Mouse (Mus musculus) testis, adult 2 months (tissue): ENCODE measurements around the gene Nid1. TPM values are rescaled to one million over a fixed set of nuclear protein-coding genes. Genes with fewer than 3 reads are reported as not detected.
A peak's percentile ranks its signal among the peaks of the same experiment; 100 is the strongest.

Experiments
- H3K27ac ChIP-seq: fragments of 200-500 bp; 2 replicates; pipeline ENCODE4 v1.5.1; 2012; ENCODE audit warnings: low read depth, low read length; ENCODE audit not compliant: control insufficient read depth, insufficient read depth
- H3K27me3 ChIP-seq: fragments of 200-500 bp; 2 replicates; pipeline ENCODE4 v1.6.1; 2012; ENCODE audit warnings: mild to moderate bottlenecking, low read length, moderate library complexity; ENCODE audit not compliant: control insufficient read depth, insufficient read depth
- H3K36me3 ChIP-seq: fragments of 200-500 bp; 2 replicates; pipeline ENCODE4 v1.6.1; 2012; ENCODE audit warnings: mild to moderate bottlenecking, low read length; ENCODE audit not compliant: control insufficient read depth, insufficient read depth
- H3K4me1 ChIP-seq: fragments of 200-500 bp; 2 replicates; pipeline ENCODE4 v1.6.1; 2012; ENCODE audit warnings: low read length; ENCODE audit not compliant: control insufficient read depth, insufficient read depth
- H3K4me3 ChIP-seq: fragments of 200-500 bp; 2 replicates; pipeline ENCODE4 v1.5.1; 2012; ENCODE audit warnings: low read depth, mild to moderate bottlenecking, low read length, moderate library complexity, mixed read lengths; ENCODE audit not compliant: control insufficient read depth
- CTCF ChIP-seq: fragments of 200-500 bp; IDR thresholded peaks from 2 replicates; pipeline ENCODE4 v1.5.1; 2012; ENCODE audit warnings: low read depth, mild to moderate bottlenecking, inconsistent platforms, low read length, moderate library complexity; ENCODE audit not compliant: control insufficient read depth, insufficient read depth, insufficient replicate concordance
- POLR2A ChIP-seq: fragments of 200-500 bp; IDR thresholded peaks from 2 replicates; pipeline ENCODE4 v1.6.1; 2012; ENCODE audit warnings: low read depth, mild to moderate bottlenecking, inconsistent platforms, low read length, moderate library complexity; ENCODE audit not compliant: control insufficient read depth
- polyA plus RNA-seq: library from polyadenylated mRNA; depleted of rRNA; stranded (reverse); fragments of >200 nt; gene quantifications from 2 replicates; pipeline ENCODE4 v1.2.3, GENCODE M21; 2012

Gene Nid1
- polyA plus RNA-seq, 1 experiment: 16.3 TPM

DNA sequence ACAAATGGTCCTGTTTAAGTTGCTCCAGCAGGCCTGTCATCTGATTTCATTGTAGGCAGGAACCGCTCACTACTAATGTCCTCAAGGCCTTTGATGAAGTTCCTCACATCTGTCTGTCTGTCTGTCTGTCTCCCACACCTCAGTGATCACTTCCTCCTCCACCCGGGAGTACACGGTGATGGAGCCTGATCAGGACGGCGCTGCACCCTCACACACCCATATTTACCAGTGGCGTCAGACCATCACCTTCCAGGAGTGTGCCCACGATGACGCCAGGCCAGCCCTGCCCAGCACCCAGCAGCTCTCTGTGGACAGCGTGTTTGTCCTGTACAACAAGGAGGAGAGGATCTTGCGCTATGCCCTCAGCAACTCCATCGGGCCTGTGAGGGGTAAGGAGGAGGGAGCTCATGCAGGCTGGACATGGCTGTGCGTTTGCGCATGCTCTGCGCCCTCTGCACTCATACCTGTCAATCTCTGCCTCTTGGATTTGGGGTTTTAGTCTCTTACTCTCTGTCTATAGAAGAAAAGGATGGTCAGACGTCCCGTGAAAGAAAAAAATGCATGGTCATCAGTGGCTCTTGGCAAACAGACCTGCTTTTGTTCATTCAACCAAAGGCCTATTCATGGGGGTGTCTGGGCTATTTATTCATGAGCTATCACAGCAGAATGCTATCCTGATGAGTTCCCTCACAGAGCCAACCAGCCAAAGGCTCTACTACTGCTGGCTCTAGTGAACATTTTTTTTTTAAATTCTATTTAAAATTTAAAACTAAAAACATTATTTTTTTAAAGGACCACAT lies 44.7 kb downstream of the Nid1 start:
- H3K27ac ChIP-seq: no peak overlapping the region
- no peak for TF ChIP-seq CTCF
- no peak for TF ChIP-seq POLR2A
- H3K4me1 ChIP-seq: no peaks in the 10 kb centered on the region; the same call in 1 of the 2 replicates
- no peaks in the 10 kb centered on the region for H3K36me3 ChIP-seq
- H3K27me3 ChIP-seq: no peaks in the 10 kb centered on the region
- H3K4me3 ChIP-seq: no peak overlapping the region

DNA sequence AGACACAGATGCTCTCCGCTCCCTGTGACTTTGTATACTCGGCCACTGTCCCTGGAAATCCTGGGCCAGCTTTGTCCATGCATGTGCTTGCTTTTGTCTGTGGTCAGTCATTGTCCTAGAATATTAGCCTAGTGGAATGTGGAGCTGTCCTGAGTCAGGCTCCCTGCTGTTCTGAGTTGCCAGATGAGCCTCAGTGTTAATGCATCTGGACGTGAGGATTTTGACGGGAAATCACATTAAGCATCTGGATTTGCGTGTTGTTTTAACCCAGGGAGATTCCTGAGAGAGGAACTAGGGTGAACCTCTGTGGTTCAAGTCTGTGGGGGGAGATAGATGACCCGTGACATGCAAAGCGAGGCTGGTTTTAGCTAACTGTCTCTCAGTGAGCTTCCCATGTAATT lies 47.0 kb downstream of the Nid1 start:
- Histone ChIP-seq H3K36me3 (no peaks in the 10 kb centered on the region), H3K4me3 (no peak overlapping the region), H3K27ac (no peak overlapping the region), H3K4me1 (no peaks in the 10 kb centered on the region; the same call in 1 of the 2 replicates), H3K27me3 (no peaks in the 10 kb centered on the region)
- no peak for TF ChIP-seq POLR2A
- TF ChIP-seq CTCF: no peak

DNA sequence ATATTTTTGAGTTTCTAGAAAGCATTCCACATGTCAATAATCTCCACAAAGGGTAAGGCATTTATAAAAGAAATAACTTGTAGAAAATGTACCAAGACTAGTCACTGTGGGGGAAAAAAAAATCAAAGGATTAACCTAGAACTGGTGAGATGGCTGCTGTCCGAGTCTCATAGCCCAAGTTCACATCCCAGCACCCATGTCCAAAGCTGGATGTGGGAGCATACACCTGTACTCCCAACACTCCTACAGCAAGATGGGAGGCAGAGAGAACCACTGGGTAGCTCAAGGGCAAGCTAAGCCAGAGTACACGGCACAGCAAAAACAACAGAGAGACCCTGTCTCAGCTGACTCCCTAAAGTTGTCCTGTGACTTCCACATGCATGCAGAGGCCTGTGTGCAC lies 47.5 kb downstream of the Nid1 start:
- H3K4me3 ChIP-seq: no peak overlapping the region
- H3K4me1 ChIP-seq: no peaks in the 10 kb centered on the region; the same call in 1 of the 2 replicates
- TF ChIP-seq CTCF (no peak), POLR2A (no peak)
- no peaks in the 10 kb centered on the region for H3K27me3 ChIP-seq
- H3K27ac ChIP-seq: no peak overlapping the region
- no peaks in the 10 kb centered on the region for H3K36me3 ChIP-seq

DNA sequence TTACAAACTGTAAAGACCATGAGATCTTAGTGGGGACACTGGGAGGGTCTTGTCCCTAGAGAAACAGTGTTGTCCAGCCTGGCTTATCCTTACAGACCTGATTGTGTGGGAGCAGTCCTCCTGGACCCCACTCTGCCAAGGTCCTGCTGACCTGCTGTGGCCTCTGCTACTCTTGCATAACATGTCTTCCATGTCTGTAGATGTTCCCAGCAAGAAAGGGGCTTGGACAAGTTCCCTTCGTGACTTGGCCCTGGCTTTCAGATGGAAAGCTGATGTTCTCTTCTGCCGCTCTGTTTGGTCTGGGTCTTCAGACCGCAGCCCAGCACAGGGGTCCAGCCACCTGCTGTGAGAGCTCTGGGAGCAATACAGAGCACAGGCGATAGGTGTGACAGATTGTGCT lies 48.3 kb downstream of the Nid1 start:
- Histone ChIP-seq H3K4me3 (no peak overlapping the region), H3K27me3 (no peaks in the 10 kb centered on the region), H3K4me1 (no peaks in the 10 kb centered on the region; the same call in 1 of the 2 replicates), H3K36me3 (no peaks in the 10 kb centered on the region), H3K27ac (no peak overlapping the region)
- TF ChIP-seq POLR2A (no peak), CTCF (no peak)

DNA sequence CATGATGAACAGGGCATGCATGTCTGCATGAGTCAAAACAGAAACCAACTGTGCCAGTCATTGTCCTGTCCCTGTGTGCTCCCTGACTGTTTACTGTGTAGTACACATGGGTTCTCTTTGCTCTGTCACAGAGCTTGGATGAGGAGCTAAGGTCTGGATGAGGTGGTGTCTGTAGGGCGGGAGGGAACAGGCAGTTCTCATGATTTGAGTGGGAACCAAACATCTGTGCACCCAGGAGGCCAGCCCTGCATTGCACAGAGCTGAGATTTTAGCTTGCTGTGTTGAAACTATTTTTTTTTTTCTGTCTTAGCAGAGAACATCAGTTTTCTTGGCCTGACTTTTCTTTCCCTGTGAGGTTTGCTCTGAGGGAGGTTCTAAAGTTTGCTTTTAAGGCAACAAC lies 50.5 kb downstream of the Nid1 start:
- Histone ChIP-seq H3K4me3 (no peak overlapping the region), H3K27ac (peak overlapping the region; percentile 49; the same call in 1 of the 2 replicates), H3K36me3 (no peaks in the 10 kb centered on the region), H3K4me1 (no peaks in the 10 kb centered on the region), H3K27me3 (no peaks in the 10 kb centered on the region)
- TF ChIP-seq CTCF: no peak
- TF ChIP-seq POLR2A: no peak

- Histone ChIP-seq H3K27me3 (no peaks in the 10 kb centered on the region), H3K36me3 (no peaks in the 10 kb centered on the region)
Observed at GRCm38 (mm10) chr13:13489861-13490260, 52.5 kb downstream of the Nid1 start.

GRCm38 (mm10) chr13:13492151-13492550 lies 54.8 kb downstream of the Nid1 start:
- Histone ChIP-seq H3K36me3 (no peaks in the 10 kb centered on the region), H3K27ac (no peak overlapping the region), H3K4me3 (no peak overlapping the region), H3K27me3 (no peaks in the 10 kb centered on the region), H3K4me1 (no peaks in the 10 kb centered on the region)
- TF ChIP-seq POLR2A: no peak
- TF ChIP-seq CTCF: no peak

More at GRCm38 (mm10) chr13:13489861-13490260, 52.5 kb downstream of the Nid1 start:
- Histone ChIP-seq H3K4me3 (no peak overlapping the region), H3K27ac (no peak overlapping the region), H3K4me1 (no peaks in the 10 kb centered on the region)
- no peak for TF ChIP-seq POLR2A
- no peak for TF ChIP-seq CTCF
